Mouse (Mus musculus) embryonic facial prominence, embryonic 15.5 days (tissue): ENCODE data around the gene Cdk8. TPM values are rescaled to one million over a fixed set of nuclear protein-coding genes. Genes with fewer than 3 reads are reported as not detected.

ENCODE experiments used
- ATAC-seq: fragments of 200-750 bp; cut with Nextera tagmentation; 2 replicates; pipeline ENCODE4 v1.8.0; 2017; ENCODE audit warnings: low read depth, moderate TSS enrichment; ENCODE audit not compliant: insufficient number of reproducible peaks, low FRiP score, low TSS enrichment
- H3K27ac ChIP-seq: fragments of 300-500 bp; sonication (generic); replicated peaks from 2 replicates; pipeline ENCODE4 v1.5.1; 2015; ENCODE audit warnings: mild to moderate bottlenecking, inconsistent platforms
- H3K27me3 ChIP-seq: fragments of 300-500 bp; sonication (generic); 2 replicates; pipeline ENCODE4 v1.6.1; 2015; ENCODE audit warnings: inconsistent platforms
- H3K36me3 ChIP-seq: fragments of 300-500 bp; sonication (generic); 2 replicates; pipeline ENCODE4 v1.6.1; 2015; ENCODE audit warnings: mild to moderate bottlenecking, inconsistent platforms
- H3K4me1 ChIP-seq: fragments of 300-500 bp; sonication (generic); 2 replicates; pipeline ENCODE4 v1.6.1; 2015; ENCODE audit warnings: inconsistent platforms
- H3K4me2 ChIP-seq: fragments of 300-500 bp; sonication (generic); replicated peaks from 2 replicates; pipeline ENCODE4 v1.6.1; 2015; ENCODE audit warnings: mild to moderate bottlenecking, inconsistent platforms
- H3K4me3 ChIP-seq: fragments of 300-500 bp; sonication (generic); replicated peaks from 2 replicates; pipeline ENCODE4 v1.5.1; 2015; ENCODE audit warnings: mild to moderate bottlenecking, inconsistent platforms
- H3K9ac ChIP-seq: fragments of 300-500 bp; sonication (generic); 2 replicates; pipeline ENCODE4 v1.6.1; 2015; ENCODE audit warnings: inconsistent platforms
- H3K9me3 ChIP-seq: fragments of 300-500 bp; sonication (generic); replicated peaks from 2 replicates; pipeline ENCODE4 v1.6.1; 2016; ENCODE audit warnings: inconsistent platforms
- WGBS: fragments of 180-500 bp; shearing (Covaris S2); methylation state at CpG from one replicate; pipeline ENCODE4 v1.1.7; 2015; 5-methylcytosine and 5-hydroxymethylcytosine counted together
- polyA plus RNA-seq: library from polyadenylated mRNA; unstranded; fragments of >200 nt; fragmentation: Nextera tagmentation; extraction: Ambion mirVana; gene quantifications from 2 replicates; pipeline ENCODE4 v1.2.1, GENCODE M21; 2015

Cdk8 gene
- polyA plus RNA-seq, 1 experiment from 2014 or later, result 16.2 TPM

GRCm38 (mm10) chr5:146253644-146254043 lies 22.6 kb downstream of the Cdk8 start:
- 76% methylated on average over 5 of the region's 5 CpGs for WGBS
- H3K27me3 ChIP-seq, result no peaks in the 10 kb centered on the region

GRCm38 (mm10) chr5:146260003-146260402 lies 29.0 kb downstream of the Cdk8 start:
- Histone ChIP-seq H3K9me3 (0 out of 2 replicates have a peak, but pooled peaks cover 8% of the 10 kb centered on the region), H3K9ac (no peak overlapping the region), H3K4me3 (no peak overlapping the region), H3K36me3 (peaks cover 23% of the 10 kb centered on the region; the same call in 1 of the 2 replicates), H3K4me2 (no peak overlapping the region), H3K4me1 (no peaks in the 10 kb centered on the region), H3K27me3 (no peaks in the 10 kb centered on the region), H3K27ac (no peak overlapping the region)
- no peak for ATAC-seq
- 58% methylated on average over 9 of the region's 9 CpGs for WGBS

More at GRCm38 (mm10) chr5:146253644-146254043, 22.6 kb downstream of the Cdk8 start:
- H3K4me3 ChIP-seq, result no peak overlapping the region
- H3K36me3 ChIP-seq, result peaks cover 7% of the 10 kb centered on the region; the same call in 1 of the 2 replicates
- ATAC-seq, result no peak
- no peak overlapping the region for H3K9ac ChIP-seq
- H3K4me1 ChIP-seq, result no peaks in the 10 kb centered on the region
- no peak overlapping the region for H3K27ac ChIP-seq
- H3K4me2 ChIP-seq, result no peak overlapping the region
- 0 out of 2 replicates have a peak, but pooled peaks cover 1% of the 10 kb centered on the region for H3K9me3 ChIP-seq

DNA sequence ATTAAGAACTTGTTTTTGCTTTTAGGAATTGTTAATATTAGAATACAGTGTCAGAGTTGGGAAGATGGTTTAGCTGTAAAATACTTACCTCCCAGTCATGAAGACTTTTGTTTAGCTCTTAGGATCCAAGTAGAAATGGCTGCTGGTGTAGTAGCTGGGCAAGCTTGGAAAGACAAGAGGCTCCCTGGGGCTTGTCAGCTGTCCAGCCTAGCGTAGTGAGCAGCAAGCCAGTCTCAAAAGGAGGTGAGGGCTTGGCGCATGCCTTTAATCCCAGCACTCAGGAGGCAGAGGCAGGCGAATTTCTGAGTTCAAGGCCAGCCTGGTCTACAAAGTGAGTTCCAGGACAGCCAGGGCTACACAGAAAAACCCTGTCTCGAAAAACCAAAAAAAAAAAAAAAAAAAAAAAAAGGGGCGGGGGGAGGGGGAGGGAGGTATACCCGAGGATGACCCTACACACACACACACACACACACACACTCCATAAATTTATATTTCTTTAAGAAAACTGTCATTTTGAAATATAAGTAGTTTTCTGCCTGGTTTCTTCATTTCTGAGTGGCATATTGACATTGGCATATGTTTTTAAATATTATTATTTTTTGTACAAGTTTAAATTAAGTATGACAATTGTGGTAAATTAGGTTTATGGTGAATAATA lies 35.0 kb downstream of the Cdk8 start:
- Histone ChIP-seq H3K4me3 (no peak overlapping the region), H3K4me2 (no peak overlapping the region), H3K27me3 (no peaks in the 10 kb centered on the region), H3K36me3 (peaks cover 17% of the 10 kb centered on the region; the same call in 1 of the 2 replicates), H3K4me1 (no peaks in the 10 kb centered on the region), H3K9me3 (no peaks in the 10 kb centered on the region), H3K9ac (no peak overlapping the region), H3K27ac (no peak overlapping the region)
- ATAC-seq, result no peak
- 79% methylated on average over 4 of the region's 6 CpGs for WGBS

- H3K36me3 ChIP-seq, result peaks cover 10% of the 10 kb centered on the region; the same call in 1 of the 2 replicates
- no peak for ATAC-seq
- H3K9ac ChIP-seq, result no peak overlapping the region
- H3K27ac ChIP-seq, result no peak overlapping the region
- no peaks in the 10 kb centered on the region for H3K9me3 ChIP-seq
- no peaks in the 10 kb centered on the region for H3K27me3 ChIP-seq
- WGBS, result 91% methylated on average over 7 of the region's 7 CpGs
- H3K4me3 ChIP-seq, result no peak overlapping the region
- no peak overlapping the region for H3K4me2 ChIP-seq
- no peaks in the 10 kb centered on the region for H3K4me1 ChIP-seq
Measured at GRCm38 (mm10) chr5:146267776-146268175, 36.7 kb downstream of the Cdk8 start.

DNA sequence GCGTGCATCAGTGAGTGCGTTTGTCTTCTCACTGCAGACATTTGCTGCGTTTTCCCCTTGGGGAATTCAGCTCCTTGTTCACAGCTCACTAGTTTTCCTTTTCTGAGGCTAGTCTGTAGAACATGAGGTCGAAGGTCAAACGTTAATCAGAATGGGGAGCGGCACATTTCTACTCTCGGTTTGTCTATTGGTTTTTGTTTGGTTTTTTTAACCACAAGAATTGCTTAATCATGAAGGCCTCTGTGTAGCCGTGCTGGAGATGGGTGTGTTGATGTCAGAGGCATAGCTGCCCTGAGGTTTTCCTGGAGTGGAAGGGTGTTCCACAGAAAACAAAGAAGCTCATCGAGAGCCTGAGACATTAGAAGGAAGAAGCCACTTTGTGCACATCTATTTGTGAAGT lies 39.6 kb downstream of the Cdk8 start:
- no peak overlapping the region for H3K4me2 ChIP-seq
- WGBS, result 82% methylated on average over 9 of the region's 9 CpGs
- H3K27me3 ChIP-seq, result no peaks in the 10 kb centered on the region
- H3K4me3 ChIP-seq, result no peak overlapping the region
- no peak for ATAC-seq
- H3K9ac ChIP-seq, result no peak overlapping the region
- no peaks in the 10 kb centered on the region for H3K9me3 ChIP-seq
- H3K36me3 ChIP-seq, result peaks cover 9% of the 10 kb centered on the region; the same call in 1 of the 2 replicates
- H3K4me1 ChIP-seq, result no peaks in the 10 kb centered on the region
- no peak overlapping the region for H3K27ac ChIP-seq

DNA sequence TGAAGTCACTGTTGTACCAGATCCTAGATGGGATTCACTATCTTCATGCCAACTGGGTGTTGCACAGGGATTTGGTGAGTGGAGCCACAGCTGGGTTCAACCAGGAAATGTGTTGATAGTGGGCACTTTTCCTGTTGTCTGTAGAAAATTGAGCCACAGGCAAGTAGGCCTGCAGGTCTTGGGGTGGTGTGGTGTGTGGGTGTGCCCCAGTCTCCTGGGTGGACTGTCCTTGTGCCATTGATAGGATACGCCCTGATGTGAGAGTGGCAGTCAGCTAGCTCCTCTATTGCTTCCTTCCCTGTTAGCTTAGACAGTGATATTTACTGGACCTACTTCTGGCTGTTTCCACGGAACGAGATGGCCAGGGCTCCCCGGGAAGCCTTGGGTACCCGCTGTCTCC lies 40.6 kb downstream of the Cdk8 start:
- peaks cover 13% of the 10 kb centered on the region; the same call in 1 of the 2 replicates for H3K36me3 ChIP-seq
- H3K4me1 ChIP-seq, result no peaks in the 10 kb centered on the region
- no peak overlapping the region for H3K4me2 ChIP-seq
- no peaks in the 10 kb centered on the region for H3K9me3 ChIP-seq
- no peak overlapping the region for H3K27ac ChIP-seq
- 92% methylated on average over 5 of the region's 5 CpGs for WGBS
- no peak overlapping the region for H3K9ac ChIP-seq
- no peaks in the 10 kb centered on the region for H3K27me3 ChIP-seq
- ATAC-seq, result no peak
- H3K4me3 ChIP-seq, result no peak overlapping the region

DNA sequence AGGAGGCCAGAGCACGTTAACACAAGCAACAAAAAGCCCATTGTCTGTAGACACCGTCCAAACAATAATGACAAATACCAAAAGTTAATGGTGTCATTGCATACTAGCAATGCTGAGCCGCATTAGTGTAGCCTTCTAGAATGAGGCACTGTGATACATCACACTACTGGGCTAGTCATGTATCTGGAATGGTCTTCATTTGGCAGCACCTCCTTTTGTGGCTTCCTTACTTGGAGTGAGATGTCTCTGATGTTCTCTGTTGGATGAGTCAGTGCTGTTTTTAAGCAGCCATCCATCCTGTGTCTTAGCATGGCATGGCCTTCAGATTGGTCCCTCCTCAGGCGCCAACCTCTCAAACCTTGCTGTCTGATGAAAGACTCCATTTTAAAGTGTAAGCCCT lies 42.1 kb downstream of the Cdk8 start:
- 84% methylated on average over 4 of the region's 4 CpGs for WGBS
- Histone ChIP-seq H3K27ac (no peak overlapping the region), H3K9me3 (no peaks in the 10 kb centered on the region), H3K4me1 (no peaks in the 10 kb centered on the region), H3K4me2 (no peak overlapping the region), H3K36me3 (peaks cover 13% of the 10 kb centered on the region; the same call in 1 of the 2 replicates), H3K27me3 (no peaks in the 10 kb centered on the region), H3K9ac (no peak overlapping the region), H3K4me3 (no peak overlapping the region)
- no peak for ATAC-seq

- WGBS, result 91% methylated on average over 4 of the region's 4 CpGs
- Histone ChIP-seq H3K27me3 (no peaks in the 10 kb centered on the region), H3K9ac (no peak overlapping the region), H3K4me2 (no peak overlapping the region), H3K4me3 (no peak overlapping the region), H3K36me3 (peaks cover 8% of the 10 kb centered on the region; the same call in 1 of the 2 replicates), H3K9me3 (no peaks in the 10 kb centered on the region), H3K4me1 (no peaks in the 10 kb centered on the region), H3K27ac (no peak overlapping the region)
- no peak for ATAC-seq
Measured at GRCm38 (mm10) chr5:146274420-146275045, 43.5 kb downstream of the Cdk8 start.

- WGBS, result 93% methylated on average over 4 of the region's 4 CpGs
- no peak overlapping the region for H3K4me3 ChIP-seq
- no peaks in the 10 kb centered on the region for H3K4me1 ChIP-seq
- H3K4me2 ChIP-seq, result no peak overlapping the region
- H3K9me3 ChIP-seq, result no peaks in the 10 kb centered on the region
- ATAC-seq, result no peak
- H3K9ac ChIP-seq, result no peak overlapping the region
- H3K36me3 ChIP-seq, result peaks cover 7% of the 10 kb centered on the region; the same call in 1 of the 2 replicates
- no peaks in the 10 kb centered on the region for H3K27me3 ChIP-seq
- H3K27ac ChIP-seq, result no peak overlapping the region
Measured at GRCm38 (mm10) chr5:146277513-146277912, 46.5 kb downstream of the Cdk8 start.

DNA sequence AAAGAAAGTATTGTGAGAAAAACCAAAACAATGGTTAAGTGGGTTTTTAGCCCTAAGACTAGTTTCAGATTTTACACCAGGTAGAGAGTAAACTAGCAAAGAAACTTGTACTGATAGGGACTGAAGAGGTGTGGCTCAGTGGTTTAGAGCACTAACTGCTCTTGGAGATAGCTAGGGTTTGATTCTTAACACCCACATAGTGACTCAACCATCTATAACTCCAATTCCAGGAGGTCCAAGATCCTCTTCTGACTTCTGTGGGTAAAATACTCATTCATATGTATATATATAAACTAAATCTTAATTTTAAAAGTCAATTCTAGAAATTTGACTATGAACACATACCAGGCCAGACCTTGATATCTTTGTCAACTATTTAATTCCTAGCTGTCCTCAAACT lies 49.0 kb downstream of the Cdk8 start:
- Histone ChIP-seq H3K4me3 (no peak overlapping the region), H3K9me3 (no peaks in the 10 kb centered on the region), H3K27ac (no peak overlapping the region), H3K4me1 (no peaks in the 10 kb centered on the region), H3K9ac (no peak overlapping the region), H3K4me2 (no peak overlapping the region), H3K36me3 (peaks cover 10% of the 10 kb centered on the region; the same call in 1 of the 2 replicates), H3K27me3 (no peaks in the 10 kb centered on the region)
- no peak for ATAC-seq

- Histone ChIP-seq H3K9ac (no peak overlapping the region), H3K4me3 (no peak overlapping the region), H3K4me1 (no peaks in the 10 kb centered on the region), H3K4me2 (no peak overlapping the region), H3K36me3 (peaks cover 13% of the 10 kb centered on the region; the same call in 1 of the 2 replicates), H3K27me3 (no peaks in the 10 kb centered on the region), H3K27ac (no peak overlapping the region), H3K9me3 (no peaks in the 10 kb centered on the region)
- ATAC-seq, result no peak
- WGBS, result 68% methylated on average over 4 of the region's 4 CpGs
Measured at GRCm38 (mm10) chr5:146281241-146281818, 50.3 kb downstream of the Cdk8 start.
